Mouse (Mus musculus) fat pad, adult 2 months (tissue): Measurements from ENCODE around the gene Arhgef28.

Experiments used
- DNase-seq: peaks from one replicate; pipeline ENCODE4 v3.0.0-alpha.2; 2011; ENCODE audit warnings: low read depth, low spot score; ENCODE audit errors: extremely low read depth

The Arhgef28 gene

DNA sequence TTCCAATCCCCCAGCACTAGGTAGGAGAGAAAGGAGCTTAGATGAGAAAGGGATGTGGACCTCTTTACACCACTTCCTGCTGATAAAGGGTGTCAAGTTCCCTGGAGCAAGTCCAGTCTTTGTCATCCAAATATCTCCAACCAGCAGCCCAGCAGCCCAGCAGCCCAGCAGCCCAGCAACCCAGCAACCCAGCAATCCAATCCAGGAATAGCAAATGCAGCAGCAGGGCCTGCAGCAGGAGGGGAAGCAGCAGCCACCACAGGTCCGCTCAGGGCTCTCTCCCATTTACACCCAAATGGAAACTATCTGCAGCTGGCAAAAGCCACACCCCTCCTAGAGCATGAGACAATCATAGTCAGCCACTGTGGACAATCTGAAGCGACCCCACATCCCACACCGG lies 21.6 kb downstream of the Arhgef28 start:
- DNase-seq: no peak

- peak; percentile 43 for DNase-seq
Measured at GRCm38 (mm10) chr13:98183157-98183878, 22.9 kb downstream of the Arhgef28 start.

DNA sequence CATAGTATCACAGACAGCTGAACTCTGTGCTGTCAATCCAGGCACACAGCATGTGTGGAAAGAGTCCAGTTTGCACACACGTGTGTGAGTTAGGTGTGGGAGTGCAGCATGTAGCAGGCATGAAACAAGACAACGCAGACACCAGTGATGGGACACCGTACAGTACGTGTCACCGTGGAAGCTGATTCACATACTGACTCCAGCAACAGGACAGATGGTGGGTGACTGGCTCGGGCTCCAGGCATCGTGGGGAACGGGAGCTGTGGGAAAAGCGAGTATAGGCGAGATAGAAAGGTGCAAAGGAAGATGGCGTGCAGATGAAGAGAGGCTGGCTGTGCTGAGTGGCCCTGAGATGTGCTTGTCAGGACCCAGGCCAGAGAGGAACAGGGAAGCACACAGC lies 23.9 kb downstream of the Arhgef28 start:
- DNase-seq: no peak

GRCm38 (mm10) chr13:98180636-98181035 lies 25.6 kb downstream of the Arhgef28 start:
- peak; percentile 36 for DNase-seq

GRCm38 (mm10) chr13:98175323-98176007 lies 30.8 kb downstream of the Arhgef28 start:
- no peak for DNase-seq

DNA sequence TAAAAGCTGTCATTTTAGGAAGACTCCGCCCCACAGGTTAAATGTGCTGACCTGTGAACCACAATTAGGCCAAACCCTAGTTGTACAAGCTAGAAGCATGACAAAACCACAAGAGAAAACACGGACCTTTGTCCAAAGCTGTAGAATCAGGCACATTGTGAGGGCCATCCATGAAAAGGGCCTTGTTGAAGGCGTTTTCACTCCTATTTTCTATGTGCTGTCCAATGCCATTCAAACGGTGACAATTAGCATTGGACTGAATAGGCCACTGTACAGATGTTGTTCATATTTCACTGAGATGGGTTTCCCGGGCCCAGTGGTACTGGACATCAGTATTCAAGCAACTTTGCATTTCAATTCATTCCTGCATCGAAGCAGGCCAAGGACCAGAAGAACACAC lies 33.2 kb downstream of the Arhgef28 start:
- DNase-seq: no peak

DNA sequence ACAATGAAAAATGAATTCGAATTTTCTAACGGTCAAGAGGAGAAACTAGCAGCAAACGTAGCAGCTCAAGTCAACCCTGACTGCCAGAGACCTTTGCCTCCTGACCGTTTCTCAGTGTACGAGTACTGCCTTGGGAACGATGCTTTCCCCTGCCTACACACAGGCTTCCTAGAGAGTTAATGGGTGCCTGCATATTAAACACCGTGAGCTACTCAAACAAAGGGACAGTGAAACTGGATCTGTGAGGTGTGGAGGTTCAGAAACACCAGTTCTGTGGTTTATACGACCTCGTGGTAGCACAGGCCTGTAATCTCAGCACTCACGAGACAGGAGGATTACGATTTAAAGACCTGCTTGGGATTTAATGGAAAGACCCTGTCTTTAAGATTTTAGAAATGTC lies 33.9 kb downstream of the Arhgef28 start:
- no peak for DNase-seq

- no peak for DNase-seq
Measured at GRCm38 (mm10) chr13:98171706-98172105, 34.5 kb downstream of the Arhgef28 start.

DNA sequence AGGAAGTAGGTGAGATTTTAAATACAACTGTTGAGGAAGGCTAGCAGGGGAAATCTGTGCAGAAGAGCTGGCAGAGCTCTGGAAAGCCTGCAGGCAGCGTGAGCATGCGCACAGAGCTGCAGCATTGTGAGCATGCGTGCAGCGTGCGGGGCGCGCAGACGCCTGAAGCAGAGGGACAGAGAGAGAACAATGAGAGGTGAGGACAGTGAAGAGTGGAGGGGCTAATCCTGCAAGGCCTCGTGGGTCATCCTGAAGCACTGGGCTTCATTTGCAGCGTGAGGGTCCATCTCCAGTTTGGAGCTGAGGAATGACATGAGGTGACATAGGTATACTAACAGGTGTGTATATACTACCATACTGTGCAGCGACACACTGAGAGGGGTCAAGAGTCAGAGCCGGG lies 35.0 kb downstream of the Arhgef28 start:
- DNase-seq: no peak

GRCm38 (mm10) chr13:98164878-98165277 lies 41.4 kb downstream of the Arhgef28 start:
- DNase-seq: no peak

GRCm38 (mm10) chr13:98161496-98161895 lies 44.7 kb downstream of the Arhgef28 start:
- DNase-seq: no peak

- DNase-seq: no peak
Measured at GRCm38 (mm10) chr13:98156656-98157055, 49.6 kb downstream of the Arhgef28 start.

GRCm38 (mm10) chr13:98152759-98153158 lies 53.5 kb downstream of the Arhgef28 start:
- no peak for DNase-seq

- no peak for DNase-seq
Measured at GRCm38 (mm10) chr13:98147532-98147931, 58.7 kb downstream of the Arhgef28 start.

- DNase-seq: no peak
Measured at GRCm38 (mm10) chr13:98146573-98147160, 59.6 kb downstream of the Arhgef28 start.

- no peak for DNase-seq
Measured at GRCm38 (mm10) chr13:98145310-98145709, 60.9 kb downstream of the Arhgef28 start.

- no peak for DNase-seq
Measured at GRCm38 (mm10) chr13:98143000-98143399, 63.2 kb downstream of the Arhgef28 start.

- no peak for DNase-seq
Measured at GRCm38 (mm10) chr13:98140626-98141025, 65.6 kb downstream of the Arhgef28 start.

DNA sequence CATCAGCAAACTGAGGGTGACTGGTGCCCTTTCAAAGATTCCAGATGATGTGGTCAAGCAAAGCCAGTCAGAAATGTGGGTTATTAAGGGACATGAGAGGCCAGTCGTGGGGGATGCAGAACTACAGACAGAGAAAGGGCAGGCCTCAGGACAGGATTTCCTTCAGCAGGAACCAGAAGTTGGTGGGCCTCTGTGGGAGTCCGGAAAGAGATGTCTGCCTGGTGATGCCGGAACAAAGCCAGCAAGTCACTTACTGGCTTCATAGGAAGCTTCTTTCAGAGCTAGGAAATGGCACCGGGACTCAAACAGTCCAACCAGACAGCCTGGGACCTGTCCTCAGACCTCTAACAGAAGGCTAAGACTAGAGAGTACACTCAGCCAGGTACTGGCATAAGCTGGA lies 67.5 kb downstream of the Arhgef28 start:
- DNase-seq: no peak

DNA sequence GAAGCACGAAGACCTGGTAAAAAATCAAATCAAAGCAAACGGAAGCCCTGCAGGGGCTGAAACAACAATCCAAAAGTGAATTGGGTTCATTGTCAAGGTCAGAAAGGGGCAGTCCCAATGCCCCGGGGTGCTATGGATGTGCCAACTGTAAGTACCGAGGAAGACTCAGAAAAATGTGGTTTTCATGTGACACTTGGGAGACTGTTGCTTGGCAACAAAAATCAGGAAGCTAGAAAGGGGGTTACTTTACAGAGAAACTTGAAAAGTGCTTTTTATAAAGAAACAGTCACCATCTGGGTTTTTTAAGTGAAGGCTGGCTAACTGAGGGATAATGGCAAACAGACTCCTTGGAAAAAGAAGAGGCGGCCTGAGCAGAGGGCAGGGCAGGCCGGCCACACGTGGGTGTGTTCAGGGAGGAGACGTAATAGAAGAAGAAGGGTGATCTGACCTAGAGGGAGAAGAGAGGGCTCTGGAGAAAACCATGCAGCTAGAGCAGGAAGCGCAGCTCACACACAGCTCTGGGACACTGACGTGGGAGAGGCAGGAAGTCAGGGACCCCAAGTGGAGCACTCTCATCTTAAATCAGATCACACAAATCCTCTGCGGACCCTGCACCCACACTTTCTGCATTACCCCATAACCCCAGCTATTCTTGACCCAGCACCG lies 70.2 kb downstream of the Arhgef28 start:
- no peak for DNase-seq

DNA sequence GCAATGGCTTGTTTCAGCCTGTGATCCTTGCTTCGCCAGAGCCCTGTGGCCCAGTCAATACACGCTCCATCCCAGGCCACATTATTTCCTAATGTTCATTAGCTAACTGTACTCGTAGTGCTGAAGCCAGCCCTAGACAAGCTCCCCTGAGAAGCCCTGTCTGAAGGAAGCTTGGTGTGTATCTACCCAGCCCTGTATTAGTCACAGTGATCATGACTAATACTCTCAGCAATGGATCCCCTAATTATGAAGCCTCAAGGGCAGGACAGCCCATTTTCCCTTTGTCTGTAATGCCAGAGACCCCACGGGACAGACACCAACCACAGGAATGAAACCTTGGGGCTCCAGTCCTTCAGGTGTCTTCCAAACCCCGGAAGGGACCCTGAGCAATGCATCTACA lies 73.3 kb downstream of the Arhgef28 start:
- DNase-seq: no peak

DNA sequence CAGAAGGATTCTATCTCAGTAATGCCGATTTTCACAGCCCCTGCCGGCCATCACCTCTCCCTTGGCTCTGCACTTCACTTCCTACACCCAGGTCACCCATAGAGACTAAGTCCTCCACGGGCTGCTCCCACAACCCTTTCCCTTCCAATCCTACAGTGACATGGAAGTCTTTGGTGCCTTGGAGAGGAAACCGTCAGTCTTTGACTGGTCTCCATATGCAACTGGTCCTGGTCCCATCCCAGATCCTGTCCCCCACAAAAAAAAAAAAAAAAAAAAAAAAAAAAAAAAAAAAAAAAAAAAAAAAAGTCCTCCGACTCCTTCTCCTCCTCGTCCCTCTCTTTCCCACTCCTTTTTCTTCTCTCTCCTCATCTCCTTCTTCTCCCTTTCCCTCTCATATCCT lies 74.0 kb downstream of the Arhgef28 start:
- no peak for DNase-seq
